Mouse (Mus musculus): ENCODE measurements around the gene Usp24.

Usp24 gene

DNA sequence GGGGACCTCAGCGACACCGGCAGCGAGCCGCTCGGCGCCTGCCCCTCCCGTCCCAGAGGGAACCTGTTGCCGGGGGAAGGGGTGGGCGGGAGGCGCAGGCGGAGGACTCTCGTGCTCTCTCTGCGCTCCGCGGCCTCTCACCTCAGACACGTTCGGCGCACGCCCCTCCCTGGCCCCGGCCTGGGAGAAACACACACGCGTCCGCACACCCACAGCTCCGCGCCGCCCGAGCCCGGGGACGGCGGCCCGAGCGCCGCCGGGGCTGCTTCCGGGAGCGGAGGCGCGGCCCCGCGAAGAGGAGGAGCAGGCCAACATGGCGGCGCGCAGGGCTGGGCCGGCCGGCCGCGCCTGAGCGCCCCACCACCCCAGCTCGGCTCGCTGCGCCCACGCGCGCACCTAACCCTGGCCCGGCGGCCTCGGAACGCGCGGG is at the start of gene Usp24:
Gene Usp24, plus strand, starts transcription at position 293 of the 430 bp plus-strand sequence.
- peak; percentile 68 for DNase-seq

DNA sequence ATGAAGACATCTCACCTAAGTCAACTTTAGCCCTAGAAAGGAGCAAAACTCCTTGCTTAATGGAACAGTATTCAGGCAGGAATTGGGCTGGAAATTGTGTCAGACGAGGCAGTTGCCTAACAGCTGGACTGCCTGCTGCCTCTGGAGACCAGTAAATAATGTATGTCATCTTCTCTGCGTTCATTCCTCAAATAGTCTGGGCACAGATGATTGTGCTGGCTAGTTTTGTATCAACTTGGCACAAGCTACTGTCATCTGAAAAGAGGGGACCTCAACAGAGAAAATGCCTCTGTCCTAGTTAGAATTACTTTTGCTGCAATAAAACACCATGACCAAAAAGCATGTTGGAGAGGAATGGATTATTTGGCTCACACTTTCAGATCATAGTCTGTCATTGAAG is 39.1 kb upstream of the Usp24 start:
- no peak for DNase-seq

DNA sequence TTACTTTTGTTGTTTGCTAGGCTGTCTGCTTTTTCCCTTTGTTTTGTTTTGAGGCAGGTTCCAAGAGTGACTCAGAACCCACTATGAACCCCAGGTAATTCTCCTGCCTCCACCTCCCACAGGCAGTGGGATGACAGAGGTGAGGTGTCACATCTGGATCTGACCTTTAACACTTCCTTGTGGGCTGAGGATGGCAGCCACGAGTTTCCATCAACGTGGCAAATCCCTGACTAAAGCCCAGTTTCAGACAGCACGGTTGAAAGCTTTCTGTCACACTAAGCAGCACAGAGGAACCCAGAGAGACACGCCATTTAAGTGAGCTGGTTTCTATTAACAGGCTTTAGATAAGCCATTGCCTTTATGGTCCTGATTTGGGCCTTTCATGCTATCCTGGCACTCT is 36.8 kb upstream of the Usp24 start:
- no peak for DNase-seq

DNA sequence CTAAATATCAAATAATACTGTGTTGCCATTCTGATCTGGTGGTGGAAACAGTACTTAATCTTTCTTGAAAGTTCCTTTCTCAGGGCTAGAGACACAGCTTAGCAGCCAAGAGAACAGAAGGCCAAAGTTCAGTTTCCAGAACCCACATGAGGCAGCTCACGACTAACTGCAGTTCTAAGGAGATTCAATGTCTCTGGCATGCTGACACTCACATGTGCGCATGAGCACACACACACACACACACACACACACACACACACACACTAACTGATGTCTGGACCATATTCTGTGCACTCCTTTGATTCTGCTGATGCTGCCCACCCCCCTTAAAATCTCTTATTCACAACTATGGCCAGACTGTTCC is 34.9 kb upstream of the Usp24 start:
- no peak for DNase-seq

DNA sequence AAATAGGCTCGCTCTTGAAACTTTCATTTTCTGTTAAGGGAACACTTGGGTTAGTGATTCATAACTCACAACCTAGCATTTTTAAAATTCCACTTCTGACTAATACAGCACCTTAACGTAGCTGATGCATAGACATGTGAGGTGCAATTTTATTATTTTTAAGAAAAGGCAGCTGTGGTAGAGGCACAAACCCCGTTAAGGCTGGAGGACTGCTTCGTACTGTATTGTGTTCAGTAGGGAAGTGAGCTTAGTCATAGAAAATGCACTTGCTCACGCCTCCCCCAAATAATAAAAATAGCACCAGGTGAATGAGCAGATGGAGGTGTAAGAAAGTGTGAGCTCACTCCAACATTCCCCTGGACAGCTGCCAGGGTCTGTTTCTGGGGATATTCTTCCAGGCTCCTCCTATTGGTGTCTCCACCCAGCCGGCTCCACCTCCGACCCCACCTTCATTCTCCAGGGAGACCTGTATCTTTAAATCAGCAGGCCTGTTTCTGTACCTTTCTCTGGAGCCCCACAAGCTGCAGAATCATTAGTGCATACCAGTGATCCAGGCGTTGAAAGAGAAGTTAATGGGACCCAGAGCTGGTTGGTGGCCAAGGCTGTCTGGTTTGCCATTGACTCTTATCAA is 34.4 kb upstream of the Usp24 start:
- peak; percentile 90 for DNase-seq

DNA sequence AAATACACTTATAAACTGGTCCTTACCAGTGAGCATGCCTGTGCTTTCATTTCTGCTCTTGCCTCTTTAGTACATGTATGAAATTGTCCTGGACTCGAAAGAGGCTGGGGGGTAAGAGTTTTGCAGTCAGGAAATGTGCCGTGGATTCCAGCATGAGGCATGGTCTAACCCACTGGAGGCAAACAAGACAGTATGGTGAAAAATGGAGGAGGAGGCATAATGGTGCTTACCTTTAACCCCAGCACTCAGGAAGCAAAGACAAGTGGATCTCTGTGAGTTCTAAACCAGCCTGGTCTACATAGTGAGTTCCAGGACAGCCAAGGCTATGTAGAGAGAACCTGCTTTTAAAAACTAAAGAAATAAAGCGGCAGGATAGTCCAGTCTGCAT is 33.9 kb upstream of the Usp24 start:
- DNase-seq = no peak

DNA sequence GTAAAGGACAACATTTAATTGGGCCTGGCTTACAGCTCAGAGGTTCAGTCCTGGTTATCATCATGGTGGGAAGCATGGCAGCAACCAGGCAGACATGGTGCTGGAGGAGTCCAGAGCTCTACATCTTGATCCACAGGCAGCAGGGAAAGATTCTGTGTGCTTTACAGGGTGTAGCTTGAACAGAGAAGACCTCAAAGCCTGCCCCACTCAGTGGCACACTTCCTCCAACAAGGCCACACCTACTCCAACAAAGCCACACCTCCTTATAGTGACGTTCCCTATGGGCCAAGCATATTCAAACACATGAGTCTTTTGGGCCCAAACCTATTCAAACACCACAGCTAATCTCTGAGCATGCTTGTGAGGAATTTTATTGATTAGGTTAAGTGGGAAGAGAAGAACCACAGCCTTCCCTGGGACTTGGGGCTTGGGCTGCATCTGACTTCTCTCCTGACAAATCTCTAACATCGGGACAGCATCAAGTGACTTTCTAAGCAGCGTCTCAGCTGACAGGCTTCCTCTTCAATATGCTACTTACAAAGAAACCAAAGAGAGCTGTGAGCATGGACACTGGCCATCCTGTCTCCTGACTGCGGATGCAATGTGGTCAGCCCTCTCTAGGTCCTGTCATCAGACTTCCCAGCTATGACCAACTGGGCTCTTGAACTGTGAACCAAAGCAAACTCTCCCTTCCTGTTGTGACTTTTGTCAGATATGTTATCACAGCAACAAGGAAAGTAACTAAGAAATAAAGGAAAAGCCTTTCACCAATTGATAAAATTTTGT is 28.9 kb upstream of the Usp24 start:
- no peak for DNase-seq

DNA sequence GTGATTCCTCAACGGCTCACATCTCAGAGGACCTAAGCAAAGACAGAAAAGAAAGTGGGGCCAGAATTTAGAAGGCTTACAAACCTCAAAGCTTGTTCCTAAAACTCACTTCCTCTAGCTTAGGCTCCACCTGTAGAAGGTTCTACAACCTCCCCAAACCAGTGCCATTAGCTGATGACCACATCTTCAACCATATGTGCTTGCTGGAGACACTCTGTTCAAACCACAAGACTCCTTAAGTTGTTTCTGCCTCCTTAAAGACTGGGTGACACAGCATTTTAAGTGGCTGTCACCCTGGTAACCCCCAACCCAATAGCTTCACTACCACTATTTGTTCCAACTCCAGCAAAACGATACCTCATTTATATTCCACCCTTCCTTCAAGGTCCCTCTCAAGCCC is 25.8 kb upstream of the Usp24 start:
- DNase-seq = no peak

DNA sequence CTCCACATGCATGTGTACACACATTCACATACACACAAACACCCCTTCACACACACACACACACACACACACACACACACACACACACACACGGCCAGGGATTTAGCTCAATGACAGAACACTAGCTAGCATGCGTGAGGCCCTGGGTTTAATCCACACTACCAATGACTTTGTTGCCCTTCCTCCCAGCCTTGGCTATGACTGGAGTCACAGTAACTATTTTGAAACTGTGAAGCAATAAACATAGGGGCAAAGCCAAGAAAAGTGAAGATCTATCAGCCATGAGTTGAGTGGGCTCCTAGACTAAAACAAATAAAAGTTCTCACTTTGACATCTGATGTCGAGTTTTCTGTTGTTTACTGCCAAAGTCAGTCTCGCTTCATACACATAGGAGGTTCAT is 23.2 kb upstream of the Usp24 start:
- DNase-seq = no peak

DNA sequence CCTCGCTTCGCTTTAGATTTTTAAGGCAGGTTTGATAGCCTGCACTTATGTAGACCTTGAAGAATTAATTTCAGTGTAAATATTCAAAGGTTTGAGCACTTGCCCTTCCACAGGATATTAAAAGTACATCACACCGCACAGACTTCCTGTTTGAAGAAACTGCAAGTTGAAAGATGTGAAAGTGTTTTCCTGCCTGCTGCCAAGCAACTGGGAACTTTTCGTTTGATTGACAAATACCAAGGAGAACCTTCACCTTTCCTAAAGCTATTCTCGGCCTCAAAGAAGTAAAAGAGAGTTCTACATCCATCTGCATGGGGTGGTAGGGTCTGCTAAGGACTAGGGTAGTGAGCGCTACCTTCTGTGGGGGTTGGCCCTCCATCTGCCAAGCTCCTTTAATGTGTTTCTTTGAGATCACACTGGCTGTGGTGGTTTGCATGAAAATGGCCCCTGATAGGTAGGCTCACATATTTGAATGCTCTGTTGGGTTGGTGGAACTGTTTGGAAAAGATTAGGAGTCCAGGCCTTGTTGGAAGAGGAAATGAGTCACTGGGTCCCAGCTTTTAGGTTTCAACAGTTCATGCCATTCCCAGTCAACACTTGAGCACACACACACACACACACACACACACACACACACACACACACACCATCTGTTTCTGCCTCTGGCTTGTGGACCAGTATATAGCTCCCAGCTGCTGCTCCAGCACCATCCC is 22.5 kb upstream of the Usp24 start:
- no peak for DNase-seq

DNA sequence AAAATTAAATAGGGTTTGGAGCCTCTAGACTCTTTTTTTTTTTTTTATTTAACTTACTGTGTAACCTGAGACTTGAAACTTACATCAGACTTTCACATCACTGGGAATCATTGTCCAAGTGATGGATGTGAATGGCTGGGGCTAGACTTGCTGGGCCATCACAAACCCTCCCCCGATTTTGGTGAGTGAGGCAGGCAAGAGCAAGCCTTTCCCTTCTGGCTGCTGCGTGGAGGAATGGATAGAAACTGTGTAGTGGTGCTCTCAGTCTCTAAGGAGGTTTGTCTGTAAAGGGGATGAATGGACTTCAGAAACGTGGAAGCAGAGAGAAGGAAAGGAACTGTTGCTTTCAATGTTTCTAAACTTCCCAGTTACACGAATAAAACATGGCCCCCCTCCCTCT is 20.3 kb upstream of the Usp24 start:
- no peak for DNase-seq

DNA sequence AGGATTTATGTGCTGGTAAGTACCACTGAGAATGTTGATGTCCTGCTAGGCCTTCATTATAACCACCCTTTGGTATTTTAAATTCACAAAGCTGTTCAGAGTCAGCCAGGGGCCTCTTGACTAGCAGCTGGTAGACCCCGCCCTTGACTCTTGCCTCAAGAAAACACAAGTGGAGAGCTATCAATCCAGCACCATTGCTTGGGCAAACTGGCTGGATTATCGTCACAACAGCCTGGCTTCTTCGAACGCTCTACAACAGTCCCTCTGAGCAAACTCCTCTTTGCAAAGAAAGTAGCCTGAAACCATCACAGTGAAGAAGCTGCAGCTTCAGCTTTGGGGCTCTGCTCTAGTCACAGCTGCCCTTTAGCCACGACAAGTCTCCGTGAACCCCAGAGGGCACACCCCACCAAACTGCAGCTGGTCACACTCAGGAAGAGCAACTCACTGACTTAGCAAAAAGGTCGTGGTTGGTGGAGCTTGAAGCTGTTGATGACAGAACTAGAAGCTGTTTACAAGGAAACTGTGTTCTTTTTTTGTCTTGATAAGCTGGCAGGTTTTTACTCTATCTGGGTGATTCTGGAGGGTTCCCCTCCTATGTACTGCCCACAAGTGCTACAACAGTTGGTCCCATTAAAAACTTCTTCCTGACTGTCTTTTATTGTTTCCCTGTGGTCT is 19.5 kb upstream of the Usp24 start:
- no peak for DNase-seq

DNA sequence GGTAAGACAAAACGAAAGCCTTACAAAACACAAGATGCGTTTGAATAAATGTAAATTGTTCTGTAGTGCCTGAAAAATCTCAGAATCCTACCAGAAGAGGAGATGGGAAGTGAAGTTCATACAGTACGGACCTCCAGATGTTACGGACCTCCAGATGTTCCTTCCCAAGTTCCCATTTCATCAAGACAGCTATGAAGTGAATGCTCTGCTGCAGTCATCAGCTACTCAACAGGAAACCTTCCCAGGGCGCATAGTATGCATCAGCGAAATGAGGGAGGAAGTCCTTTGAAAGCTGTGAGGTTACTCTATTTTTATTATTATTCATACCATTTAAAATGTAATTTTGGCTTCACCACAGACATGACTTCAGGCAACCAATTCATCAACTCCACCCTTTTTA is 14.7 kb upstream of the Usp24 start:
- DNase-seq = no peak

DNA sequence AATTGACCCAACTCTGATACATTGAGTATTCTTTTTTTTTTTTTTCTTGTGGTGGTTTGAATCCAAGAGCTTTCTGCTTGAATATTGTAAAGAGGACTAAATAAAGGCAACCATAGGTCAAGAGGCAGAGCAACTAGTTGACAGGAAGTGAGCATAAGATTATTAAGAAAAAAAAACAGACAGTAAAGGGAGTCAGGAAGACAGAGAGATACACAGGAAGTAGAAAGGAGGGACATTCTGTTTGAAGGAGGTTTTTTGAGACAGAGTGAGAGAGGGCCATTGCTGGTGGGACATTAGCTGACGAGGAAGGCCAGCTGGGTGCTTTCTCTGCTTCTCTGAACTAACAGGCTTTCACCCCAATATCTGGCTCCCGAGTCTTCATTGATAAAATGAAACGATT is 7.9 kb upstream of the Usp24 start:
- DNase-seq = no peak

DNA sequence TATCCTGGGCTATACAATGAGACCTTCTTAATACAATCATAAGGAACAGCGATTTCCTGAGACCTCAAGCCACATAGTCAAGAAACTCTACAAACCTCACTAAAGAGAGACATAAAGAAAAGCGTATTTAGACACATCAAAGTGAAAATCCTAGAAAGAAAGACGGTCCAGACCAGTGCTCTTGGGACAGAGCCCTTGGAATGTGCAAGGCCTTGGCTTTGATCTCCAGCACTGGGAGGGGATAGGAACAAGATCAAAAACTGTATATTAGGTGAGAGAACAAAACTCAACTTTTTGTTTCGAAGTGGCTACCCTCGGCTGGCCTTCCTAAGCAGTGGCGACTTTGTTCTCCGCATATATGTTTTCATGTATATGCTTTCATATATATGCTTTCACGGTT is 3.4 kb upstream of the Usp24 start:
- no peak for DNase-seq

DNA sequence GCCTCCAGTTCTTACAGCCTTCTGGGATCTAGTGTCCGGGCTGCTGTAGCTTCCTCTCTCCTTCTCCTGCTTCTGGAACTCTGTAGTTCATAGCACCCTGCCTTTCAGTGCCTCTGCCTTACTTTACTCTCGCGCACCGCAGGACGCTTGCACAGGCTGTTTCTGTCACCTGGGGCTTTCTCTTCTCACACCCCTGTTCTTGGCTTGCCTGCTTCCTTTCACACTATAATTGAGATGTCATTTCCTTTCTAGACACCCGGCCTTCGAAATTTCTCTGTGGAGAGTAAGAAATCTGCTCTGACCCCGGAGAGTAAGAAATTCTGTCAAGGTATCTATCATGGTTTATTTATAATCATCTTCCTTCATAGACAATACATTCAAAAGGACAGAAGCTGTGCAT is 2.9 kb upstream of the Usp24 start:
- no peak for DNase-seq

DNA sequence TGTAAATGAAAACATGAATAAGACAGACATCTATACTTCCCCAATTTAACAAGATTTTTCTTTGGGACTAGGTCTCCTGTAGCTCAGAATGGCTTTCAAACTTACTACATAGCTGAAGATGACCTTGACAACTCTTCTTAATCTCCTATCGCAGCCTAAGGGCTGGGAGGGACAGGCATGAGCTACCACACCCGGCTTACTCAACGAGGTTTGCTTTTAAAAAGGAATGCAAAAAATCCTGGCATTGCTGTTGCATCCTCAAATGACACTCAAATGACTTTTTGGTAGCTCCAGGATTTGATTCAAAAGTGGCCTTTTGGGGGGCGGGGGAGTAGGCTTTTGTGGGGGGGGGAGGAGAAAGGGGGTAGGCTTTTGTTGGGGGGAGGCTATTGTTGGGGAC is 2.1 kb upstream of the Usp24 start:
- DNase-seq = no peak

DNA sequence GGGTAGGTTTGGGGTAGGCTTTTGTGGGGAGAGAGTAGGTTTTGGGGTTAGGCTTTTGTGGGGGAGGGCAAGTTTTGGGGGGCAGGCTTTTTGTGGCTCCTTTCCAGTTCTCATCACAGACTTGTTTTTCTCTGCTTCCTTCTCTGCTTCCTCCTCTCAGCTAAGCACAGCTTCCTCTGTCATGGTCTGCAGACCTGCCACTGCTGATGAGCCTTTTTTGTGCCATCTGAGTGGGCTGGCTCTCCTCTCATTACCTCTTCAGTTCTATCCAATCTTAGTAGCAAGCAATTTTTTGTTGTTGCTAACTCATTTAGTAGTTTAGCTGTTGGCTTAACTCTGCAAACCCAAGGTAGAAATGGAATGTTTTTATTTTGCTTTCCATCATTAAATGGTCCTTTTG is 1.7 kb upstream of the Usp24 start:
- no peak for DNase-seq

DNA sequence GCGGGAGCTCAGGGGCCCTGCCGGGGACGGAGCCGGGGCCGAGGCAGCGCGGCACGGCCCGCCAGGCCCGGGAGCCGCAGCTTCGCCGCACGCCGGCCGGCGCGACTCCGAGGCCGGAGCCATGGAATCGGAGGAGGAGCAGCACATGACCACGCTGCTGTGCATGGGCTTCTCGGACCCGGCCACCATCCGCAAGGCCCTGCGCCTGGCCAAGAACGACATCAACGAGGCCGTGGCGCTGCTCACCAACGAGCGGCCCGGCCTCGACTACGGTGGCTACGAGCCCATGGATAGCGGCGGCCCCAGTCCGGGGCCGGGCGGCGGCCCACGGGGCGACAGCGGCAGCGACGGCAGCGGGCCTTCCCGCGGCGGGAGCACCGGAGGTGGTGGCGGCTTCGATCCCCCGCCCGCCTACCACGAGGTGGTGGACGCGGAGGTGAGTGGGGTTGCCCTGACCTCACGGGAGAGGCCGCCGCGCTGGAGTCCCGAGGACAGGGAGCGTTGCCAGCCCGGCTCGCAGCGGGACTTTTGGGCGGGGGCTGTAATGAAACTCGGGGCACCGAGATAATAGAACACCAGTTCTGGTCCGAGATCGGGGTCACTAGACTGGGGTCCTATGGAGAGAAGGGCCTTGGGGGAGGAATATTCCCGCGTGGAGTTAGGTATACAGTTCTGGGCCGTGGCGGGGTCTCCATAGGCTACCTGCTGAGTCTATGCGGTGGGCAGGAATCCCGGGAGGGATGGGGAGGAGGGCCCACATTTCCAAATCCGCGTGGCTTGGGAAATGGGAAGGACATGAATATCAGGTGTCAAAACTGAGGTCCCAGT is 552 bp downstream of the Usp24 start:
- peak; percentile 56 for DNase-seq

DNA sequence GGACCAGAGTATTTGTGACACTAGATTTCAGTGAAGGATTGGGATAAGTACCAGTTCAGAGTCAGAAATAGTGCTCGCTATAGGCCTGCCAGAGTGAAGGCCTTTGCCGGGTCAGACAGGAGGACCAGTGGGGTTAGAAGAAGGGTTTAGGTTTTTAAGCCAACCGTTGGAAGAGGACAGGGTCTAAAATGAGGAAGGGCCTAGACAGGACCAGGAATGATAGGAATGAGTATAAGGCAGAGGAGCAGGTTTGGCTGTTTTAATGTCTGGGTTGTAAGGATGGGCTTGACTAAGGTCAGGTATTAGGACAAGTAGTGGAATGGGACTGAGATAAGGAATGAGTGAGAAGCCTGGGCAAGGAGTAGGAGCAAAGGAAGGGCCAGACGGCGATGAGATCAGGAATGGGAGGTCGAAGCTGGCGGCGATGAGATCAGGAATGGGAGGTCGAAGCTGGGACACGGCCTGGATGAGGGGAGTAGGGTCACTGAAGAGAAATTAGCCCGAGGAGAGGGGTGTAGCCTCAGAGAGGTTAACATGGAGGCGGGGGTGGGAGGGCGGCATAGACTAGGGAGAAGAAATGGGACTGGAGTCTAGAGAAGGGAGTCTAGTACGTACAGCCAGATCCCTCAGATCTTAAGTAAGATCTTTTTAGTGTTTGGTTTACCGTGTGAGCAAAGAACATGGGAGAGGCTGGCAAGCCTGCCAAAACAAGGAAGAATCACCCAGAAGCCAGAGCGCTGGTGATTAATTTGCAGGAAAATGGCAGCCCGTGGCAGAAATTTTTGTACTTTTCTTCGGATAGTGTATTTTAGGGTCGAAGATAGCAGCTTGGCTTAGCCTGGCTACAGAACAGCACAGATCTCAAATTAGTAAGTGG is 1.4 kb downstream of the Usp24 start:
- peak; percentile 49 for DNase-seq

DNA sequence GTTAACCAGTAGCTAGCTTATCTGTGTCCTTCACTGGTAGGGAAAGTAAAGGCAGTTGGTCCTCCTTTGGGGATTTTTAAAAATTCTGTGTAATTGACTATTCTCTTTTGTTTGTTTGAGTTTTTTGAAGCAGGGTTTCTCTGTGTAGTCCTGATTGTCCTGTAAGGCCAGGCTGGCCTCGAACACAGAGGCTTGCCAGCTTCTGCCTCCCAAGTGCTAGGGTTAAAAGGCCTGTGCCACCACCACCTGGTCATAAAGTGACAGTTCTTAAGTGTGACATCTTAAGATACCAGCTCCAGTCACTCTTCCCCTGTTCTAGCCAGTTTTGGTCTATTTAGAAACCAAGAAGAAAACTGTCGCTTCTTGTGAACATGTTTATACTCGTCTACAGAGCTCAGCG is 2.2 kb downstream of the Usp24 start:
- DNase-seq = no peak

DNA sequence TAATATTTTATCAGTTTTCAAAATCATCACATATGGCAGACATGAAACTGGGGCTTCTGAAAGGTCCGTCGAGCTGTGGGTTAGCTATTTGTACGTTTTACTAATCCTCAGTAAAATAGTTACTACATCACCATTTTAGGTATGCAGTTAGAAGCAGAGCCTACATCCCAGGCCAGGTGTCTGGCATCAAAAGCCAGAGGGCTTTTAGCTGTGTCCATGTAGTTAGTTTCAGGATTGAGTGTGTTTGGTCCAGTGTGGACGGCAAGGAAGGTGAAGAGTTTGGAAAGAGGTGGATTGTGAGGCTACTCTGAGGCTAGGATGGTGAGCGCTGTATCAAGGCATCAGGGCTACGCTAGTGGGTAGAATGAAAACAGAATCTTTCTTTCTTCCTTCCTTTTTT is 3.0 kb downstream of the Usp24 start:
- no peak for DNase-seq

Measured in cerebellum, adult 9-10 months (tissue).